Mouse (Mus musculus) heart, adult 8-10 months (tissue): Measurements from ENCODE around the gene Nob1. TPM values are rescaled to one million over a fixed set of nuclear protein-coding genes. Genes with fewer than 3 reads are reported as not detected.

ENCODE experiments used
- DNase-seq: peaks from one replicate; pipeline ENCODE4 v3.0.0; 2022; ENCODE audit warnings: low spot score
- total RNA-seq, 4 experiments: library from RNA; stranded (reverse); gene quantifications; 2 replicates each; pipeline ENCODE4 v1.2.4; 2022

Nob1 gene
- total RNA-seq, 4 experiments from 2014 or later: 18.5 to 27.0 (median 24.6) TPM

DNA sequence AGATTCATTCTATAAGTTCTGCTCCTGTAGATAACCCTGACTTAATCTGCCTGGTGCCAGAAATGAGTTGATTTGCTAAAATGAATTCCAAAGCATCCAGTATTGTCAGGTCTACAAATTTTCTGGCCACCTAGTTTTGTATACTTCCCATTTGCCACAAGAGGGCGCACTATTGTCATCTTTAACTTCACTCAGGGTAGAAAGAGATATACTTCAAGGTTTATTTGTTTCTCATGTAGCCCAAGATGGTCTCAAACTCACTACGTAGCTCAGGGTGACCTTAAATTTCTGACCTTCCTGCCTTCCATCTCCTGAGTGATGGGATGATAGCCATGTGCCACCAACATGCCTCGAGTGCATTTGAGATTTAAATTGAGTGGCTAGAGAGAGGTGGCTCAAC, 38.2 kb downstream of the Nob1 start:
- no peak for DNase-seq

DNA sequence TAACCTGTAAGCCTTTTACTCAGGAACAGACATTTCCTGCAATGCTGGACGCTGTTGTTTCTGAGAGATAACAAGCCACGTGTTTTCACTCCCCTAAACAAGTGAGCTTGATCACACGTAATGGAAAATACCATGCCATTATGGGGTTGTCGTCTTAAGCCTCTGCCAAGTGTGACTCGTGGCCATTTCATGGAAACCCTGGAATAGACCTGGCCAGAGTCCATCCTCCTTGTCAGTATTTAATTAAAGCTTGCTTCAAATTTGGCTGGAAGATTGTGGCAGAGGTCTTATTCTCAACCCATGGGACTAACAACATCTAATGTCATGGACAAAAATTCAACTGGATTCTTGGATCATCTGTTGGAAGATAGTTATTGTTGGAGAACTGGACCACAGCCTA, 38.7 kb downstream of the Nob1 start:
- peak; percentile 82 for DNase-seq

DNA sequence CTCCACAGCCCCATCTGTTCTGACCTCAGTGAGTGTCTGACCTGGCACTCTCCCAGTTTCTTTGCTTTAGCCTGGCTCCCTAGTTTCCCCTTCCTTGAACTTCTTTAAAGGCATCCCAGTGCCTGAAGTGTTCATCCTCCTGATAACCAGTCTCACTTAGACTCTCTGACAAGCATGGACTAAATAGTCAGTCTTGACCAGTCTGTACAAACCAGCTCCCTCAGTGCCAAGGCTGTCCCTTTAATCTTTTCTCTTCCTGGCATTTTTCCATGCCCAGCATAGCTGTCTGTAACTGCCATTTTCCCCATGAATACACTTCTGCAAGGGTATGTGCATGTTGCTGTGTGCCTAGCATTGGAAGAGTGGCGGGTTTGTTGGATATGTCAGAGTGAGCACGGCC, 39.8 kb downstream of the Nob1 start:
- no peak for DNase-seq

DNA sequence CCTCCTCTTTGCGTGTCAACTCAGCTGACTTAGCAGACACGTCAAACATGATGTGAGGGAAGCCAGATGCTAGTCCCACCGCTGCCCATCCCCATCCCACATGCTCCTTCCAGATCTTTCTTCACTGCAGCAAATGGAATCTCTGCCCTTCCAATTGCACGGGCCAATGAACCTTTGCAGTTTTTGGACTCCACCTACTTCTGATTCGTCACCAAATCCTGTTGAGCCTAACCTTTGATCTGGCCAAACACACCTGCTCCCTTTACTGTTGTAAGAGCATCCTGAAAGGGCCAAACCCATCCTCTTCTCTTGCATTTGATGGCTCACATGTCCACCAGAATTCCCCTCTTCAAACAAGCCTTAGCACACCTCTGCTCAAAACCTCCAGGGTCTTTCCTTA, 40.2 kb downstream of the Nob1 start:
- no peak for DNase-seq

DNA sequence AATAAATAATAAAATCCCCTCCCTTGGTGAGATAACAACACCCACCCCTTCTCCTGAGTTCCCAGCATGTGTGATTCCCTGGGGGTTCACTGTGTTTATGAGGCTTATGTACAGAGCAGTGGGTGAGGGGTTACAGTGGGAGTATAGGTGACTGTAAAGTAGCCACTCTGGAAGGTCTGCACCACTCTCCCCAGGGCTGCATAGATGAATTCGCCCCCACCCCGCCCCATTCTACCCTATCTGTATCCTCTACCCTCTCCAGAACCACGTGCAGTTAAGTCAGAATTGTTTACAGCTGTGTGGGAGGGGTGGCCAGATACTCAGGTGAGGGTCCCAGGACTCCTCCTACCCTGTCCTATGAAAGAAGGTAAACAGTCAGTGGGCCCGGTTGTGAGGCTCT, 42.0 kb downstream of the Nob1 start:
- DNase-seq: no peak

DNA sequence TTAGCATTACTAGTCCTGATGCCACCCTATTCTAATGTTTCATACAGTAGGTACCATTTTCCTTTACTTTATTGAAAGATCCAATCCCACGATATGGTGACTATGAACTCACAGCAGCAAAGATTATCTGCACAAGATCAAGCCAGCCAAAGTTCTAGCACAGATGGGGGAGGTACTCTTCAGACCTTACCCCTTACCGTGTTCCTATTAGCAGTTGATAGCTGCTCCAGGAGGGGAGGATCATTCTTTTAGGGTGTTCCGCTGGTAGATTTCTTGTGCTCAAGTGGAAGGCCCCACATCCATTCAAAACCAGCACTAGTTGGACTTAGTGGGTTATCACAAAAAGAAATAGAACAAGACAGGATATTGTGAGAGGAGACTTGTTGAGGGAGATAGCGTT, 43.2 kb downstream of the Nob1 start:
- DNase-seq: no peak

DNA sequence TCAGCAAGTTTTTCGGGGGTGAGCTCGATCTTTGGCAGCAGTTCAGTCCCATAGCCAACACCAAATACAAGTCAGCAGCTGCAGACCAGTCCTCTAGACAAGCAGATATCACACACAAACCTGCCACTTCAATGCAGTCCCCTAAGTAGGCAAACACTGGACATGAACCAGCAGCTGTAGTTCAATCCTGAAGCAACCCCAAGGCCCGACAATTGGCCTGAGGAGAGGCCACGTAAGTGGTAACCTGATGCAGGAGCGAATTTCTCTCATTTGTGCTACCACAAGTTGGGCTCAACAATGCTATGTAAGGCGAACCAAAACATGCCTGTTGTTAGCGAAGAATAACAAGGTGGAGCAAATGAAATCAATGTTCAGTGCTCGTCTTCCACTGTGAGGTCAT, 44.1 kb downstream of the Nob1 start:
- DNase-seq: no peak

DNA sequence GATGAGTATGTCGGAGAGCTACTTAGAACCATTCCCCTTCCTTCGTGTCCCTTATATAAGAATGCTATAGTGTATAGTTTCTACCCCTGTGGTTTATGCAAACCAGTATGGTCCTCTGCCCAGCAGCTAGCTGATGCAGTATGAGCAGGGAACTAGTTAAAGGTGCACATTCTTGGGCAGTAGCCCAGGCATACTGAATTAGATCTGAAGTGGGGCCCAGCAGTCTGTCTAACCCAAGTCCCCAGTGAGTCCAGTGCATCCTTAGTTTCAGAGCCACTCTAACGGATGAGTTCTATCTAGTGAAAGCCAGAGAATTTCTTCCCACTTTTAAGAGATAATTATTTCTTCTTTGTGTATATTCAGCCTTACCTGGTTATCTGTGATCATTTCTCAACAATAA, 47.5 kb downstream of the Nob1 start:
- DNase-seq: no peak

DNA sequence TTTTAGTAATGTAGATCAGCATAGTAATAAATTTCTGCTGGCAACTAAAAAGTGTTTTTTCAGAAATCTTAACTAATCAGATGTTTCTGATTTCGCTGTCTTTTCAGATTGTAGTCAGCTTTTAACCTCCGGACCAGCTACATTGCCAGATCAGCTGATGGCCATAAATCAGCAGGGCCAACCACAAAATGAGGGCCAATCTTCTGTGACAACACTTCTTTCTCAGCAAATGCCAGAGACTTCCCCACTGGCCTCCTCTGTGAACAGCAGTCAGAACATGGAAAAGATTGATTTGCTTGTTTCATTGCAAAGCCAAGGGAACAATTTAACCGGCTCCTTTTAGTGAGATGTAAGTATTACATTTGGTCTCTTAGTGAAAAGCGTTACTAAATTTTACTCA, 54.5 kb downstream of the Nob1 start:
- no peak for DNase-seq

Other genes with a start within 250 kb of the Nob1 start
- gene Nfat5, start 131.6 kb downstream of the Nob1 start, total RNA-seq: 10 to 100 TPM; 19.1 to 24.7 (median 23.8) TPM
- 10 to 100 TPM; 65.1 to 78.9 (median 73.5) TPM for gene Nqo1, start 21.8 kb downstream of the Nob1 start, total RNA-seq
- gene Wwp2, start 11.3 kb upstream of the Nob1 start, total RNA-seq: 10 to 100 TPM; 22.2 to 25.0 (median 24.2) TPM
- 100 to 1,000 TPM; 103 to 113 (median 104) TPM for gene Psmd7, start 163.4 kb upstream of the Nob1 start, total RNA-seq